Mouse (Mus musculus) limb, embryonic 11.5 days (tissue): ENCODE measurements at regions not wholly inside any gene's neighbourhood (a gene's known extent, or its start where the extent isn't known, plus 50 kb on each side); places are given as distances from the start of the nearest gene placed in this dataset.

Experiments used
- ATAC-seq: fragments of 200-750 bp; cut with Nextera tagmentation; 2 replicates; pipeline ENCODE4 v1.8.0; 2017; ENCODE audit warnings: low read depth; ENCODE audit not compliant: insufficient number of reproducible peaks, low FRiP score, low TSS enrichment
- DNase-seq: peaks from one replicate; pipeline ENCODE4 v3.0.0-alpha.2; 2015; ENCODE audit warnings: low spot score
- H3K27ac ChIP-seq: fragments of 300-500 bp; sonication (generic); replicated peaks from 2 replicates; pipeline ENCODE4 v1.5.1; 2014; ENCODE audit warnings: low read depth, mild to moderate bottlenecking, low read length
- H3K27me3 ChIP-seq: fragments of 300-500 bp; sonication (generic); 2 replicates; pipeline ENCODE4 v1.6.1; 2014; ENCODE audit warnings: mild to moderate bottlenecking, low read length, mixed read lengths; ENCODE audit not compliant: control insufficient read depth, insufficient read depth
- H3K36me3 ChIP-seq: fragments of 300-500 bp; sonication (generic); 2 replicates; pipeline ENCODE4 v1.6.1; 2014; ENCODE audit warnings: mild to moderate bottlenecking, low read length, moderate library complexity, mixed read lengths; ENCODE audit not compliant: control insufficient read depth, insufficient read depth
- H3K4me1 ChIP-seq: fragments of 300-500 bp; sonication (generic); 2 replicates; pipeline ENCODE4 v1.6.1; 2014; ENCODE audit warnings: low read length, mixed read lengths; ENCODE audit not compliant: control insufficient read depth, insufficient read depth
- H3K4me2 ChIP-seq: fragments of 300-500 bp; sonication (generic); 2 replicates; pipeline ENCODE4 v1.6.1; 2014; ENCODE audit warnings: low read depth, mild to moderate bottlenecking, moderate library complexity; ENCODE audit not compliant: severe bottlenecking
- H3K4me3 ChIP-seq: fragments of 300-500 bp; sonication (generic); 2 replicates; pipeline ENCODE4 v1.5.1; 2014; ENCODE audit warnings: low read depth, low read length
- H3K9ac ChIP-seq: fragments of 300-500 bp; sonication (generic); 2 replicates; pipeline ENCODE4 v1.6.1; 2014; ENCODE audit warnings: mild to moderate bottlenecking, low read length
- H3K9me3 ChIP-seq: fragments of 300-500 bp; sonication (generic); 2 replicates; pipeline ENCODE4 v1.6.1; 2016; ENCODE audit warnings: low read length; ENCODE audit not compliant: control insufficient read depth
- whole genome bisulfite sequencing: fragments of 180-500 bp; shearing (Covaris S2); extraction: QIAGEN DNeasy Blood & Tissue Kit; methylation state at CpG from one replicate; pipeline ENCODE4 v1.1.7; 2014; 5-methylcytosine and 5-hydroxymethylcytosine counted together

DNA sequence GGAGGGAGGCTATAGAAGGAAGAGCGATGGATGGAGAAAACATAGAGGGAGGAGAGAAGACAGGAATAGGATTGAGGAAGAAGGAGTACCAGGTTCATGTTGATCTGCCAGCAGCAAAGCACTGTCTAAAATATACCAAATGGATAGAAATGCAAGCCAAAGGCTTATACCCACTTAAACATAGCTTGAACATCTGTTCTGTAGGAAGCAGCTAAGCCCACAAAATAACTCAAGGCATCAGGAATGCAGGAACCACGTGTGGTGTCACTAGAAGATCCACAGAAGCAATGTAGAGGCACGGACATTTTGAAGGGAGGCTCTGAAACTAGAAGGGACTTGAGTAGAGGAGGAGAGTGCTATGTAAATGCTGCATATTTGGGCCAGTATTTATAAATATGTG, 78.9 kb downstream of the Smgc start:
- WGBS: 73% methylated on average over 3 of the region's 3 CpGs
- Histone ChIP-seq H3K4me3 (no peak overlapping the region), H3K27ac (no peak overlapping the region), H3K4me2 (no peak overlapping the region), H3K9me3 (no peaks in the 10 kb centered on the region), H3K27me3 (no peaks in the 10 kb centered on the region), H3K36me3 (no peaks in the 10 kb centered on the region), H3K4me1 (no peaks in the 10 kb centered on the region), H3K9ac (no peak overlapping the region)
- ATAC-seq (no peak), DNase-seq (no peak)

GRCm38 (mm10) chr15:91917877-91918276, 79.8 kb downstream of the Smgc start:
- Histone ChIP-seq H3K4me2 (no peak overlapping the region), H3K4me1 (no peaks in the 10 kb centered on the region), H3K27me3 (no peaks in the 10 kb centered on the region), H3K9ac (no peak overlapping the region), H3K27ac (no peak overlapping the region), H3K36me3 (no peaks in the 10 kb centered on the region), H3K4me3 (no peak overlapping the region), H3K9me3 (no peaks in the 10 kb centered on the region)
- DNase-seq (no peak), ATAC-seq (no peak)
- WGBS: 71% methylated on average over 4 of the region's 4 CpGs

DNA sequence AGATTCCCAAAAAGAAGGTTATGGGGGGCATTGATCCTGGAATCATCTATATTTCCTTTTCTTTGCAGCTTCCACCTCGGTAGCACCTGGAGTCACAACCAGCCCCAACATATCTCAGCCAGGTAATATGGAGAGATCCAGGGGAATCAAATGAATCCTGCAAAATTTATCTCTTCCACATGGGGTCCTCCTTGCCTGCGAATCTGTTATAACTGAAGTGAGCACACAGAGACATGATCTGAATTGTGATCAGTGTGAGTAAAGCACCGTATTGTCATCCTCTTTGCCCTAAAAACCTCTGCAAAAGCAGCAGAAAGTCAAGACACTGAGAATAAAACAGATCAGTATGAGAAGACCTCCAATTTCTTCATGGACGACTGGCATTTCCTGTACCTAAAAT, 86.5 kb downstream of the Smgc start:
- Histone ChIP-seq H3K4me2 (no peak overlapping the region), H3K4me3 (no peak overlapping the region), H3K9me3 (no peaks in the 10 kb centered on the region), H3K27ac (no peak overlapping the region), H3K9ac (no peak overlapping the region), H3K27me3 (no peaks in the 10 kb centered on the region), H3K36me3 (no peaks in the 10 kb centered on the region), H3K4me1 (no peaks in the 10 kb centered on the region)
- no peak for DNase-seq
- WGBS: 83% methylated on average over 4 of the region's 4 CpGs
- ATAC-seq: no peak

- Histone ChIP-seq H3K27ac (no peak overlapping the region), H3K9ac (no peak overlapping the region), H3K36me3 (no peaks in the 10 kb centered on the region), H3K4me2 (no peak overlapping the region), H3K4me1 (no peaks in the 10 kb centered on the region), H3K4me3 (no peak overlapping the region), H3K27me3 (no peaks in the 10 kb centered on the region), H3K9me3 (no peaks in the 10 kb centered on the region)
- DNase-seq: peak; percentile 55
- no peak for ATAC-seq
- 26% methylated on average over 3 of the region's 3 CpGs for WGBS
Observed at GRCm38 (mm10) chr15:91927492-91927891, 89.4 kb downstream of the Smgc start.

DNA sequence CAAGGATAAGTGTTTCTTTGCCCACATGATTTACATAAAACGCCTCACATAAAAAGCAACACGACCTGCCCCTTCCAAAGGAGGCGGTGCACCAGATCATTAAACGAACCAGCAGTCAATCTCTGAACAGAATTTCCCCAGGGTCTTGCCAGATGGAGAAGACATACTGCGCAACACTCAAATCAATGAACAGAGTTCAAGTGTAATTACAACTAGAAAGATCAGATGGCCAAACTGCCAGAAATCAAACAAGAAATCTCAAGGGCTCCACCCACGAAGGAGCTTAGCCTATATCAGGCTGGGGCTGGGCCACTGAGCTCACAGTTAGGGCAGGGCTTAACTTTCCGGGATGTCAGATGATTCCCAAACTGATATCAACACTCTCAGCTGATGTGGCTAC, 90.4 kb downstream of the Smgc start:
- 57% methylated on average over 7 of the region's 7 CpGs for WGBS
- no peak overlapping the region for H3K9ac ChIP-seq
- no peaks in the 10 kb centered on the region for H3K36me3 ChIP-seq
- DNase-seq: no peak
- H3K4me3 ChIP-seq: no peak overlapping the region
- no peak overlapping the region for H3K4me2 ChIP-seq
- H3K27me3 ChIP-seq: no peaks in the 10 kb centered on the region
- no peak overlapping the region for H3K27ac ChIP-seq
- H3K9me3 ChIP-seq: no peaks in the 10 kb centered on the region
- H3K4me1 ChIP-seq: no peaks in the 10 kb centered on the region
- no peak for ATAC-seq

DNA sequence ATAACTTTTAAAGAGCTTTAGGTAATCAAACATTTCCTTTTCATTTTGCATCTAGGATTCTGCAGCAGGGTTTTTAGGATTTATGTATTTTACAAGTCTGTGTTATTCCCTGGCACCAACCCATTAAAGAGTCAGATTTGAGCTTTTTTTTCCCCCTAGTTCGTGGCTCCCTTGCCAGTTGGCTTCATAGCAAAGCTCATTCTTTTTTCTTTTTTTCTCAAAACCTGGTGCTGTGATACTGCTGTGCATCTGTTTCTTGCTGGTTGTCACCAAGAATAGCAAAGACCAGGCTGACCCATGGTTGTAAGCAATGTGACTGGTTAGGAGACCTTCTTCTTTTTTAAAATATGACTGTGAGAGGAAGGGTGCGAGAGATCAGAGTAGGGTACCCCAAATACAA, 93.7 kb upstream of the Cntn1 start:
- ATAC-seq: no peak
- H3K27ac ChIP-seq: no peak overlapping the region
- no peaks in the 10 kb centered on the region for H3K27me3 ChIP-seq
- no peak overlapping the region for H3K4me2 ChIP-seq
- H3K9ac ChIP-seq: no peak overlapping the region
- 82% methylated on average over 2 of the region's 2 CpGs for WGBS
- no peaks in the 10 kb centered on the region for H3K36me3 ChIP-seq
- DNase-seq: no peak
- H3K4me1 ChIP-seq: no peaks in the 10 kb centered on the region
- no peak overlapping the region for H3K4me3 ChIP-seq
- H3K9me3 ChIP-seq: no peaks in the 10 kb centered on the region

DNA sequence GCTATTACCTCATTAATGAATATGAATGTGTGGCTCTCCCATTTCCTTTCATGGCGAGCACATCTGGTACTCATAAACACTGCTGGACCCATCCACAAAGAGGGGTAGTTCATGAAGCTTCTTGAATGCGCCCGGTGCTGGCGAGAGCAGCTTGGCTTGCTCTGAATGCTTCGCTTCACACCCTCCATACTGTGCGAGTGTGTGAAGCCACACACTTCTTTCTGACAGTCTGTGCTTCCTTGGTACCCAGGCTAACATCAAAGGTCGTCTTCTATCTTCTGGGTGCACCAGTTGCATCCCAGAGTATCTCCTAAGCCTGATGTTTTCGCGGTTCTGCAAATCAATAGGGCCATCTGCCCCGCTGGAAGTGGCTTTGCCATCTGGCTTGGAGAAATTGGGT, 85.8 kb upstream of the Cntn1 start:
- Histone ChIP-seq H3K36me3 (no peaks in the 10 kb centered on the region), H3K9ac (no peak overlapping the region), H3K27ac (no peak overlapping the region), H3K27me3 (no peaks in the 10 kb centered on the region), H3K4me2 (no peak overlapping the region), H3K4me3 (no peak overlapping the region), H3K9me3 (no peaks in the 10 kb centered on the region), H3K4me1 (no peaks in the 10 kb centered on the region)
- 48% methylated on average over 10 of the region's 10 CpGs for WGBS
- no peak for ATAC-seq
- no peak for DNase-seq

- Histone ChIP-seq H3K9me3 (no peaks in the 10 kb centered on the region), H3K27me3 (no peaks in the 10 kb centered on the region), H3K4me2 (no peak overlapping the region), H3K4me3 (no peak overlapping the region), H3K4me1 (no peaks in the 10 kb centered on the region), H3K27ac (no peak overlapping the region), H3K9ac (no peak overlapping the region), H3K36me3 (no peaks in the 10 kb centered on the region)
- ATAC-seq: no peak
- DNase-seq: peak; percentile 78
- WGBS: 30% methylated on average over 10 of the region's 10 CpGs
Observed at GRCm38 (mm10) chr15:91969378-91969777, 81.6 kb upstream of the Cntn1 start.

DNA sequence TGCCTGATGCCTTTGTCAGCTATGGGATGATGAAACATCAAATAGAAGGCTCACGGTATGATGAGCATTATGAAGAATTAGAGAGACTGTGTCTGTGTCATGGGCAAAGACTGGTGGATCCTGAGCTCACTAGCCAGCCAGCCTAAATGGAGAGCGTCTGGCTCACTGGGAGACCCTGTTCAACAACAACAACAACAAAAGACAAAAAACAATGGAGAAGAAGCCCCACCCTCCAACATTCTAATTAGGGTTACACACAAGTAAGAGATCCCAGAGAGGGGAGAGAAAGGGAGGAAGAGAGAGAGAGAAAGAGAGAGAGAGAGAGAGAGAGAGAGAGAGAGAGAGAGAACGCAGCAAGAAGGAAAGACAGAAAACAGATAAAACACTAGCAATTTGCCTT, 79.6 kb upstream of the Cntn1 start:
- WGBS: 80% methylated on average over 3 of the region's 3 CpGs
- Histone ChIP-seq H3K27me3 (no peaks in the 10 kb centered on the region), H3K4me1 (no peaks in the 10 kb centered on the region), H3K27ac (no peak overlapping the region), H3K4me2 (no peak overlapping the region), H3K36me3 (no peaks in the 10 kb centered on the region), H3K9ac (no peak overlapping the region), H3K9me3 (no peaks in the 10 kb centered on the region), H3K4me3 (no peak overlapping the region)
- DNase-seq: no peak
- ATAC-seq: no peak
